Mouse (Mus musculus): ENCODE measurements around the gene Dap.

Dap gene

DNA sequence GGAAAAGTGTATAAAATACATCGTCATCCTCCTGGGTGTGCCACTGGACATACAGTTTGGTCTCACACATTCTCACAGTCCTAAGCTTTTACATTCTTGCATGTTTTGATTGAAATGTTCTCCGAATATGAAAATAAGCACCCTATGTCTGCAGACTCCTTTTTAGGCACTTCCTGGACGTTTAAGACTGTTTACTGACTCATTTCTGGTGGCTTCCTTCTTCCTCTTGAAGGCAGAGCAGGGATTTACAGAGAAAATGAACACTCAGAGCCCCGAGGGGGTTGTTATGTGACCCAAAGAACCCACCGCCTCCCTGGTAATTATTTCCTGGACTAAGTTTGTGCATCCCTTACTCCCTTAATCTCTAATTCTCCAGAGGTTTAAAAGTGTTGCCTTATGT, 13.8 kb downstream of the Dap start:
- in situ Hi-C loops (cut with MboI) = no loop called here

DNA sequence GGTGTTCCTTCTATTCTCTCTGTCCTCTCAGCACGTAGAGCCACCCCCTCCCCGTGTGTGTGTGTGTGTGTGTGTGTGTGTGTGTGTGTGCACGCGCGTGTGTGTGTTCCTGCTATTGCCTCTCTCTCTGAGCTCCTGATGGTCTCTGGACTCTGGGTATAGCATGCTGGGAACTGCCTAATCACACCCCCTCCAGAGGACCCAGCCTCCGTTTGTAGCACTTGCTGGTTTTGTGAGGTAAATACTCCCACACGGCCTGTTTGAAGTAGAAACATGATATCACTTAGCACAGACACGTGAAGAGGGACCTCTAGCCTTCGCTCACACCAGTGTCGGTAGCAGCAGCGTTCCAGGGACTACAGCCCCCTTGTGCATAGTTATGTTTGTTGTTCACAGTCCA, 14.5 kb downstream of the Dap start:
- in situ Hi-C loops (cut with MboI) = no loop called here

DNA sequence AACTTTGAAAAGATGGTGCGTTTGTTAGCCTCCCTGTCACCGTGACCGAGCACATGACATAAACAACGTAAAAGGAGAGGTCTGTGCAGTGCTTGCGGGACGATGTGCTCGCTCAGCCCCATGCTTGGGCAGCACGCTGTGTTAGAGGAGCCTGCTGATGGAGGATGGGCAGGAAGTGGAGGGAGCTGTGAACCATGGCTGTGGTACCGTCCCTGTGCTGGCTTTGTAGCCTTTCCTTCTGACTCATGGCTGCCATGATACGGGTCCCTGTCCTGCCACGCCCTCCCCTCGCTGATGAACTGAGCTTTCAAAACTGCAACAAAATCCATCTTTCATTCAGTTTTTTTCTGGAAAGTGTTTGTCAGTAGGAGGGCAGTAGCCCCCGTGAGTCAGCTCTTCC, 15.6 kb downstream of the Dap start:
- in situ Hi-C loops (cut with MboI) = no loop called here

DNA sequence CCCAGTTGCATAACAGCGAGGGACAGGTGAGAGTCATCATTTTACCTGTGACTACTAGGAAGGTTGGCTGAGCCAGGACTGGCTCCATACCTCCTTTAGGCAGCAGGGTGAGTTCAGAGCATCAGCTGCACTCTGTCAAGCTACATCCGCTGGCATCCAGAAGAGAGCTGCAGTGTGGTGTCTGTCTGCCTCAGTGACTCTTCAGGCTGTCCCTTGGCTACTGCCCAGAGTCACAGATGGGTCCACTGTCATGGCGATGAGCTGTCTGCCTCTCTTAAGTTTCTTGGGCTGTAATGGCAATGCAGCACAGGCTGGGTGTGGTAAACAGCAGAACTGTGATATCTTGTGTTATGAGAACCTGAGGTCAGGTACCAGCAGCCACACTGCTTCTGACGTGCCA, 16.1 kb downstream of the Dap start:
- in situ Hi-C loops (cut with MboI) = no loop called here

DNA sequence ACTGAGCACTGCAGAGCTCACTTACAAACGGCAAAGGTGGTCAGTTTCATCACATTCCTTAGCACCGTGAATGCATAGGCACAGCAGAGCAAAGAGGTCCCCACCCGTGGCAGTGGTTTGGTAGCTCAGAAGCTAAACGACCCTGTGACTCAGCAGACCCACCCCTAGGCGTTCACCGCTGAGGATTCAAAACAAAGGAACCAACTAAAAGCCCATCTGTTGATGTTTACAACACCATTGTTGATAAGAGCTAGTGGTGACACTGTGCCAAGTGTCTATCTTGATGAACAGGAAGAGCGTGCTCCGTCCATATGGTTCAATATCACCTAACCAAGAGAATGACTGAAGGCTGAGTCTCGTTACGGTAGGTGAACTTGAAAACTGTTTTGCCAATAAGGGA, 19.1 kb downstream of the Dap start:
- in situ Hi-C loops (cut with MboI) = no loop called here

DNA sequence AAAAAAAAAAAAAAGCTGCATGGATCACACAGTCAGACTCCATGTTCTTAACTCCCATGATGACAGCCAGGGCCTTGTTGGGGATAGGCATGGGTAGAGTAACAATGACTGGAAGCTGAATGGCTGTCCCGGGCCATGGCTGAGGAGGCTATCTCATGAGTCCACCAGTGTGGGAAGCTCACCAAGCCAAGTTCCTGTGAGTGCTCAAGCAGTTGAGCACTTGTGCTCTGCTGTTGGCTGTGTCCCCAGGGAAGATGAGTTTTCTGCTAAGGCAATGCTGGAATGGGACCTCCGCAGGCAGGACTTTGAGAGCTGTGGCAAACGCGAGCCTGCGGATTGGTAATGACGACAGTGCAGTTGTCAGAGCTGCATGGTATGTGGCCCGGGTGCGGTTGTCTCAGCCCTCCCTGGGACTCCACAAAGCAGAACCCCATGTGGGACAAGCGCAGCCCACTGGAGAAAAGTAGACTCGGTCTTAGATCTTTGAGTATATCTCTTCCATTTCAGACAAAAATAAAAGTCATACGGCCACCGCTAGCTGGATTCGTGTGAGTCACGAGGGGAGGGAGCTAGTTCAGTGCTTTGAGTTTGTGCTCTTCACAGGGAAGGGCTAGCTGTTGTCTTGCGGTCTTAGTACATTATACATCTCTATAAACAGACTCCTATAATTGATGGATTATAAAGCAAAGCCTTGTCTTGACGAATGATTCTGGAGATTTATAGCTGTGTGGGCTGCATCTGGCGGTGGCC, 20.8 kb downstream of the Dap start:
- in situ Hi-C loops (cut with MboI) = no loop called here

DNA sequence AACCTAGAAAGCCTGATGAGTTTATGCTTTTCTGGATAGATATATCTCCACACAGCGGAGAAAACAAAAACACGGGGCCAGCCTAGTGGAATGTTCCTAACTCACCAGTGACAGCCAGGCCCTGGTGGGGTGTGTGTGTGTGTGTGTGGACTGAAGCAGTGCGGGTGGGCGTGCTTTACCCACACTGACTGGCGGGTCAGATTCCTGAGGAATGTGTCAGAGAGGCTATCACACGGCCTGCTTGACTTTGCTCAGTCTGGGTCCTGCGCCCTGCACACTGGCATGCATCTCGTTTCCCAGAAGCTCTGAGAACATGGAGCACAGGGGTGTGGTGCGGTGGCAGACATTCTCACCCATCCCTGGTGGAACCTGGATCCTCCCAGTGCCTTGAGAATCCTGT, 21.8 kb downstream of the Dap start:
- in situ Hi-C loops (cut with MboI) = no loop called here

DNA sequence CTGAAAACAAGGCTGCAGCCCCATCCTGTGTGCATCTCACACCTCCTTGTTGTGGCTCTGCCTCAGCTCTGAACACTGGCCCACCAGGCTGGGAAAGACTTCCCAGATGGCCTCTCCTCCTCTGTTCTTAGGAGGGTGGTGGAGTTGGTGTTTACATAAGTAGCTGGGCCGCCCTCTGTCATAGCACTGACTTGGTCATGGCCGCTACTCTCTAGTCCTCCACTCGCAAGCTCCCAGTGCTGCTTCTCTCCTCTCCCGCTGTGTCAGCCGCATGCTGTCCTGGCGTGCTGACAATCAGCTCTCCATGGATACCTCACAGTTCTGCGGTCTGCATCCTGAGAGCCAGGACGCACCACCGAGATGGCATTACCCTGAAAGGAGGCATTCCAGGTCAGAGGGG, 22.9 kb downstream of the Dap start:
- in situ Hi-C loops (cut with MboI) = no loop called here

DNA sequence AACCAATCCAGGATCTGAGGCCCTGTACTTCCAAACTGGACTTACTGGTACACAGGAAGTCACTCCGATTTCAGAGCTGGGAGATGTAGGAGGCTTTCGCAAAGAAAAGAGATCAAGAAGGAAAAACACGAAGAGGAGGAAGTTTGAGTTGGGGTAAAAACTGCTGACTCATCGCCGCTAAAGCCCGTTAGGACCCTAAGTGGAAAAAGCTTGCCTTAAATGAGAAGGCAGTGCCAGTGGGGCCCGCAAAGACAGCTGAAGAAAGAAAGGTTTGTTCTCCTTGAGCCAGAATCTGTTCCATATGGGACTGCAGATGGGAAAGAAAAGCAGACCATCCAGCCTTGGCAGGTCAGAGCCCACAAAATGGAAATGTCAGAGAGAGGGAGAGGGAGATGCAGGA, 24.8 kb downstream of the Dap start:
- in situ Hi-C loops (cut with MboI) = no loop called here

DNA sequence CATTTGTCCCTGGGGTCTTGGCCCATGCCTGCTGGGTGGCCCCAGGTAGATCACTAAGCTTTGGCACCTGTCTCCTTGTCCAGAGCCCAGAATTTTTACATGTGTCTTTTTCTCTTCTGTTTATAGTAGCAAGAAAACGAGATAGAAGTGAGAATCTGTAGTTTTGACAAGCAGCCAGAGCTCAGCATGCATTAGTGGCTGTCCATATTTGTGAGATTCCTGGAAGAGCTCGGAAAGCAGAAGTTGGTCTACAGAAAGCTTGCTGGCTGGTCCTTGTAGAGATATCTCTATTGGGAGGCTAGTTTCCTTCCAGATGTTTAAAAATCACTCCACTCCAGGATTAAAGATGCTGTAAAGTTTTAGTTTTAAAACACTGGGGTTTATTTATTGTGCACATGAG, 25.9 kb downstream of the Dap start:
- in situ Hi-C loops (cut with MboI) = no loop called here

DNA sequence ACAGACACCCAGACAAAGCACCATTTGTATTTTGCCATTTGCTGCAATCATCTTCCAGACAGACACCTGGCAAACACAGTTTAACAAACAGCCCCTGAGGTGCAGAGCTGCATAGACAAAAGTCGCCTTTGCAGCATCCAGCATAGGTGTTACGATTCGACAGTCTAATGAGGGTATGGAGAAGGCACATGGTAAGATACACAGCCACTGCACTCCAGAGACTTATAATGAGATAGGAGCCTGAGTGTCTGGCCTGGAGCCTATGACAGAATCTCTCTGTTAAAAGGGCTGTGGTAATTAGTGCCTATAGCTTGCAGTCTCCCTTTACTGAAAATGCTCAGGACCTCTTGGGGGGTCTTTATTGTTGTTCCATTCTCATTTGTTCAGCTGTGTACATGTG, 26.6 kb downstream of the Dap start:
- in situ Hi-C loops (cut with MboI) = no loop called here

DNA sequence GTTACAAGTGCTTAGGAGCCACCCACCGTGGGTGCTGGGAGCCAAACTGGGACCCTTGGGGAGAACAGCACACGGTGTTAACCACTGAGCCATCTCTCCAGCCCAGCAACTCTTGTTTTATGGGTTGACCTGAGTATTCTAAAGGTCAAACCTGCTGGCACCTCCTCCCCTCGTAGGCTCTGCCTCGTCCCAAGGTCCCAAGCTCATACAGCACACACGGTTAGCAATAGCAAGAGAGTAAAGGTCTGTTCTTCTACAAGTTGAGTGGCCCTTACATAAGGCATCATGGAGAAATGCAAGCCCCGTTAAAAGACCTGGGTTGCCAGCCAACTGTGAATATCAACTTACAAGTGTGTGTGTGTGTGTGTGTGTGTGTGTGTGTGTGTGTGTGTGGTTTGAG, 27.1 kb downstream of the Dap start:
- in situ Hi-C loops (cut with MboI) = no loop called here

DNA sequence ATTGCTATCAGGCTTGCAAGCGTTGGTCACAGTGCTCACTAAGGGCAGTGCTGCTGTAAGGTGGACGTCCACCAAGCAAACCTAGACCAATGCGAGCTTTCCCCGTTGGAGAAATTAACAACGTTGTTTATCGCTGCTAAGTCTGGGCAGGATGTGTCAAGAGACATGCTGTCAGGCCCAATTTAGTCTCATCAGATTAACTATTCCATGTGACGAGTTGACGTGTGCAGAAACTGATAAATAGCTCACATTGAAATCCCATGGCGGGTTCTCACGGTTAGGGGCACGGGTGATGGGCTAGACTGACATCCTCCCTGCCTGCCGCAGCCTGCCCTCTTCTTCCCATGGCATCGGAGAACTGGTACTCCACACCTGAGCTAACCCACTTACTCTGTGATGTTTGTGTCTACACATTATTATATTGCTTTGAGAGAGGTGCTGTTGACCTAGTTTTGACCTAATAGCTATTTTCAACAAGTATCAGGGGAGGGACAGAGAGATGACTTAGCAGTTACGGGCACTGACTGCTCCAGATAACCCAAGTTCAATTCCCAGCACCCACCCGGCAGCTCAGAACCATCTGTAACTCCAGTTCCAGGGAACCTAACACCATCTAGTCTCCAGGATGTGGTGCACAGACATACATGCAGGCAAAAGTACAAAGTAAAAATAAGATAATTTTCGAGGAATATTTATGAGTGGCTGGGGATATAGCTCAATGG, 28.6 kb downstream of the Dap start:
- in situ Hi-C loops (cut with MboI) = no loop called here

DNA sequence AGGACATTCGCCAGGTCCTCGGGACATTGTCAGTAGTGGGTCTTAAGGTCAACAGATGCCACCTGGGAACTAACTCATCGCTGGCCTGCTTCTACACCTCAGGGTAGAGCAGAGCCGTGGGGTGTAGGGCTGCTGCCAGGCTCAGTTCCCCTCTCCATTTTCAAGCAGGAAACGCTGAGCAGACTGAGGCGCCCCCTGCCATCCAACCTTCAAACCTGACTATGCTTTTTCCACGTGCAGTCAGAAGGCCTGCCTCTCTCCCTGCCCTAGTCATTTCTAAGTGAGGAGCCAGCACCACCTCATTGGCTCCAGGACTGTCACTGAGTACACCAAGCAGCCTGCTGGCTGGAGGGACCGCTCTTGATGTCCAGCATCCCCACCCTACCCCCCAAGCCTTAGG, 29.3 kb downstream of the Dap start:
- in situ Hi-C loops (cut with MboI) = no loop called here

DNA sequence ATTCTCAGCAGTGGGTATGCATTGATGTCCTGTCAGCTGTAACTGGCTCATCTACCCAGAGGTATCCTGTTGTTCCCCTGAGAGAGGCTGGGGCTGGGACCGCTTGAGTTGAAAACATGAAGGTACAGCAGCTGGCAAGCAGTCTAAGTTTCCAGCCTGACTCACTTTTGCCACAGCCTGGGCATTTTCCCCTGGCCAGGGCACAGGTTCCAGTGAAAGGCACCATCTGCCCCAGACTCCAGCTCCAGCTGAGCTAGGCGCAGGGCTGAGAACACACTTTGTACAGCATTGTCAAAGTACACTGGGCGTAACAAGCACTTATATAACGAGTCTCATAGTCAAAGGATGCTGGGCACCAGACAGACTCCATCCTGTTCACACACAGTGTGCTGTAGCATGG, 29.8 kb downstream of the Dap start:
- in situ Hi-C loops (cut with MboI) = no loop called here

DNA sequence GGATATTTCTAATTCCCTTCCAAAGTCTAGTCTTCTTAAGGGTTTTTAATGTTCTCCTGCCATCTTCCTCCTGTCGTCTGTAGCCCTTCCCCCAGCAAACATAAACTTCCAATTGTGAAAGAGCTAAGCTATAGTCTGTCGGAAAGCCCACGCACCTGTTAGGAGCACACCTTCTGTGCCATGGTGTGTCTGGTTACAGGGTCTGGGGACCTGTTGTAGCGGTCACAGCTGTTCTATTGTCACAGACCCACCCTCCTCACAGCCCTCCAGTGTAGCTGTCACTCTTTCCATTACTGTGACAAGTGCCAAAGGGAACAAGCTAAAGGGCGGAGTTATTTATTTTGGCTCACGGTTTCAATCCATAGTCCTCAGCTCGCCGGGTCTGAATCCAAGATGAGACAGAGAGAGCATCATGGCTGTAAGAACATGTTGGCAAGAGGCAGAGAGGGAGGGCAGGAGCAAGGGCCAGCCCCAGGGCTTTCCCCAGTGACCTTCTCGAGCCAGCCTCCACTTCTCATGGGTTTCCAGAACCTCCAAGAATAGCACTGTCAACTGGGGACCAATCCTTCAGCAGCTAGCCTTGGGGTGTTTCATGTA, 30.9 kb downstream of the Dap start:
- in situ Hi-C loops (cut with MboI) = no loop called here

DNA sequence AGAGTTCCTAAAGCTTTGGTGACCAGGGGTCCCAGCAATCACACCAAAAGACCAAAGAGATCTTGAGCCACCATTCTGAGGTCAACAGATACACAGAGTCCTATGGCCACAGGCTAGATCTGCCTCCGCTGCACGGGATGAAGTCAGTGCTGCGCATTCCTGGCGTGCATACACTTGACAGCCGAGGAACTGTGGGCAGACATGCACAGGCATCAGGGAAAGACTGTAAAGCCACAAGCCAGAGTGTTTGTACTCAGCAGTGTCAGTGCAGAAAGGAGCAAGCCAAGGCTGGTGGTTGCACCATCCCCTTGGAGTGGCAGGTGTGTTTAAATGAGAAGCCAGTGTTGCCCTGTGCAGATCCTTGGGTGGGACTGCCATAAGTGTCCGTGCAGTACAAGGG, 31.6 kb downstream of the Dap start:
- in situ Hi-C loops (cut with MboI) = no loop called here

DNA sequence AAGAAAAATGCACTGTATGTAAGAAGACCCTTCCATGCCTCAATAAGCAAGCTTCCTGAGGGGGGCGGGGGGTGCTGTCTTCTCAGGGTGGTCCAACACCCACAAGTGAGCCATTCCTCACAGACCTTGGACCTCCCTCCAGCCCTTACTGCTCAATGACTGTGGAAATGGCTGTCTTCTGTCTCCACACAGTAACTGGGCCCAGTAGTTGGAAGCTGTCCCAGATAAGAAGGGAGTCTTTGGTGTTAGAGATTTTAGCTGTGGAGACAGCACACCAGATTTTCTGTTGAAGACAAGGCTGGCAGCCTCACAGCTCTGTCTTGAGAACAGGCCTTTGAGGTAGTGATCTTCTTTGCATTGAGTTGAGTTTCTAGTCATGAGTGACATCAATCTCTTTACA, 33.2 kb downstream of the Dap start:
- in situ Hi-C loops (cut with MboI) = no loop called here

DNA sequence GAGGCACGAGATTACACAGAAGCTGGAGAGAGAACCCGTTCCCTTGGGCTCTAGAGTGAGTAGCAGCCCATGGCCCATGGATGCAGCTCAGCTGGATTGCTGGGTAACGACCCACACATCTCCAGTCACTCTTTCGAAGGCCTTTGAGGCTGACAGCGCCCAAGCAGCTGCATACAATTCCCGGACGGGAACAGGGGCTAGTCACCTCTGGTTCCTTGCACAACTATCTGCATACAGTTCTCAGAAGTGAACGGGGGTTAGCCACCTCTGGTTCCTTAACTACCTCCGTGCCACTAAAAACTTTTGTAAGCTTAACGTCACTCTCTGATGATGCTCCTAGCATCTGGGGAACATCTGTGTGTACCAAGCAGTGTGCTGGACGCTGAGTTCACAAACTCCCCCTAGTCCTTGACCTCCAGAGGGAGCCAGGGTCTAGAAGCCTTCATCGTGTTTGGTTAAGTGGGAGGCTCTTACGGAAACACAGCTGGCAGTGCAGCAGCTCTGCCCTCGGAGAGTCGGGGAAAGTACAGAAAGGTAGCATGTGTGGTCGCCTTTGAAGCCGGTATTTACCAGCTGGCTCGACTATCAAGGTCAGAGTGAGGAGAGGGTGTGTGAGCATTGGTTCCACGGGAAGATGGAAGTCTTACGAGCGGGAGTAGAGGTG, 34.0 kb downstream of the Dap start:
- in situ Hi-C loops (cut with MboI) = no loop called here

DNA sequence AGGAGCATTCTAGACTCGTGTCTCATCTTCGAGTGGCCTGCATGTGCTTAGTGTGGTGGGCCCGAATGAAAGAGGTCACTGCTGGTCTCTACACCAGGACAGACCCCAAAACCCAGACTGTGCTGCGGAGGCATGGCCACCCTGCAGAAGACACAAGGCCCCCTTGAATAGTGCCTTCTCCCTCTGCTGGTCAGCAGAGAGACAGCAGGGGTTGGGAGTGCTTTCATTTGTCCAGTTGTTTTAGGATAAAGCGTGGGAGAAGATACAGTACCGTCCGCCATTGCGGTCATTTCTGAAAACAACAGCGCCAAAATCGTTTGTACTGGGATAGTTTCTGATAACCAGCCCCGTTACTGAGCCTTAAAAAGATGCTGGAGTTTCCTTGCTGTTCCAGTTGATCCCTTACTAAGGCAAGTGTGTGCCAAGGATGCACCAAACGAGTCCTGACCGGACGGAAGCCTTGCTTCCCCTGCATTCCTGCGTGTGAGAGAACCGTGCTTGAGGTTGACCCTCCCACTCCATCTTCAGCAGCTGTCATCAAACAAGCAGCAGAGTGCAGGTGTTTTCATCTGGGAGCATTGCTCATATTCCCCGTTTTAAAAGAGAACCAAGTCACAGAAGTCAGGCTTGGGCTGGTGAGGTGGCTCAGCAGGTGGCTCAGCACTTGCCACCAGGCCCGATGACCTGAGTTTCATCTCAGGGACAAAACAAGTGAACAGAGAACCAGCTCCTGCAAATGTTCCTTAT, 34.8 kb downstream of the Dap start:
- in situ Hi-C loops (cut with MboI) = no loop called here

DNA sequence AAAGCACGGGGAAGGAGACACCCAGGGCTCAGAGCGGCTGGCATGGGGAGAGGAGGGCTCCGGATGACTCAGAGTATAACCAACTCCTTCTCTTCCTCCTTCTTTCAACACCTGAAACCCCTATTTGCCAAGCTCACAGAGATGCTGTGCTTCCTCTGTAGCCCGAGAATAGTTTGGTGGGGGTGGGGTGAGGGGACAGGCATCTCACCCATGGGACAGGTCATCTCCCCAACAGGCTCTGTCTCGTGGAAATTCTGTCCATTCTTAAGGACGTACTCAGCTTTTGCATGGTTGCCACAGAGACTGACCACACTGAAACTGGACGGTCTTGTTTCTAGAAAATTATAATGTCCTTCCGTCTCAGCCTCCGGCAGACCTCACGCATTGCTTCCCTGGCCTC, 37.0 kb downstream of the Dap start:
- in situ Hi-C loops (cut with MboI) = no loop called here

DNA sequence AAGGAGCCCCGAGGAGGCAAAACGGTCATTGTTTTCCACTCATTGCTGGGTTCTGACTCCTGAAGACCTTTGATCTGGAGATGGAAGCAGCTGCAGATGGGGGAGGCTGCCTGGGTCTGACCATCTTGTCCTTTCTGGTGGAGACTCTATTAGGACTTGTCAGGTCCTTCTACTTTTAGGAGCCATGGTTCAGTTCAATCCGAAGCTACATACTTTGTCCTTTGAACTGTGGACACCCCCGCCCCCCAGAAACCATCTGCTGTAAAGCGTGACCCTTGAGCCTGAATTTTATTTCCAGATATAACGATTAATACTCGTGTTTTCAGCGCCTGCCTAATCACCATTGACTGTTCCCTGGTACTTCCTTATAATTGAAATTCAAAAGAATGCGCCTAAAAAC, 38.2 kb downstream of the Dap start:
- in situ Hi-C loops (cut with MboI) = no loop called here

Data from mature B cell (primary cell).